Mouse (Mus musculus): Measurements from ENCODE around the gene Foxp2.

Foxp2 gene

GRCm38 (mm10) chr6:14901183-14901970 is at the start of gene Foxp2:
TSS of gene Foxp2 (plus strand) at chr6:14901349.
- DNase-seq: peak; percentile 52 to 54

- no peak for DNase-seq
Observed at GRCm38 (mm10) chr6:14885199-14885598, 15.9 kb upstream of the Foxp2 start.

- DNase-seq: no peak
Observed at GRCm38 (mm10) chr6:14897028-14897427, 4.1 kb upstream of the Foxp2 start.

- peak; percentile 5 to 16 for DNase-seq
Observed at GRCm38 (mm10) chr6:14898096-14898855, 2.9 kb upstream of the Foxp2 start.

GRCm38 (mm10) chr6:14899021-14899610 is 2.0 kb upstream of the Foxp2 start:
- DNase-seq: peak in 1 of 2 experiments; percentile 5

- peak; percentile 22 to 27 for DNase-seq
Observed at GRCm38 (mm10) chr6:14899936-14900578, 1.1 kb upstream of the Foxp2 start.

GRCm38 (mm10) chr6:14900579-14901021 is 549 bp upstream of the Foxp2 start:
- DNase-seq: peak; percentile 71 to 82

- DNase-seq: peak in 1 of 2 experiments; percentile 6
Observed at GRCm38 (mm10) chr6:14901971-14902670, 972 bp downstream of the Foxp2 start.

GRCm38 (mm10) chr6:14903271-14903965 is 2.3 kb downstream of the Foxp2 start:
- DNase-seq: no peak

- no peak for DNase-seq
Observed at GRCm38 (mm10) chr6:14915066-14915465, 13.9 kb downstream of the Foxp2 start.

- no peak for DNase-seq
Observed at GRCm38 (mm10) chr6:14922704-14923103, 21.6 kb downstream of the Foxp2 start.

- DNase-seq: no peak
Observed at GRCm38 (mm10) chr6:14924976-14925489, 23.9 kb downstream of the Foxp2 start.

GRCm38 (mm10) chr6:14951060-14951459 is 49.9 kb downstream of the Foxp2 start:
- DNase-seq: no peak

GRCm38 (mm10) chr6:14952731-14953130 is 51.6 kb downstream of the Foxp2 start:
- no peak for DNase-seq

- DNase-seq: no peak
Observed at GRCm38 (mm10) chr6:14977042-14977441, 75.9 kb downstream of the Foxp2 start.

- DNase-seq: no peak
Observed at GRCm38 (mm10) chr6:14978201-14978600, 77.1 kb downstream of the Foxp2 start.

- no peak for DNase-seq
Observed at GRCm38 (mm10) chr6:15008113-15008512, 107.0 kb downstream of the Foxp2 start.

GRCm38 (mm10) chr6:15028488-15028887 is 127.3 kb downstream of the Foxp2 start:
- no peak for DNase-seq

GRCm38 (mm10) chr6:15029446-15030125 is 128.4 kb downstream of the Foxp2 start:
- DNase-seq: no peak

GRCm38 (mm10) chr6:15063246-15063645 is 162.1 kb downstream of the Foxp2 start:
- DNase-seq: no peak

GRCm38 (mm10) chr6:15101548-15101947 is 200.4 kb downstream of the Foxp2 start:
- DNase-seq: no peak

Data from cerebellum, postnatal 25 days (tissue).